ENCODE assay signal across 8 mouse cellular contexts in the genomic region with DNA sequence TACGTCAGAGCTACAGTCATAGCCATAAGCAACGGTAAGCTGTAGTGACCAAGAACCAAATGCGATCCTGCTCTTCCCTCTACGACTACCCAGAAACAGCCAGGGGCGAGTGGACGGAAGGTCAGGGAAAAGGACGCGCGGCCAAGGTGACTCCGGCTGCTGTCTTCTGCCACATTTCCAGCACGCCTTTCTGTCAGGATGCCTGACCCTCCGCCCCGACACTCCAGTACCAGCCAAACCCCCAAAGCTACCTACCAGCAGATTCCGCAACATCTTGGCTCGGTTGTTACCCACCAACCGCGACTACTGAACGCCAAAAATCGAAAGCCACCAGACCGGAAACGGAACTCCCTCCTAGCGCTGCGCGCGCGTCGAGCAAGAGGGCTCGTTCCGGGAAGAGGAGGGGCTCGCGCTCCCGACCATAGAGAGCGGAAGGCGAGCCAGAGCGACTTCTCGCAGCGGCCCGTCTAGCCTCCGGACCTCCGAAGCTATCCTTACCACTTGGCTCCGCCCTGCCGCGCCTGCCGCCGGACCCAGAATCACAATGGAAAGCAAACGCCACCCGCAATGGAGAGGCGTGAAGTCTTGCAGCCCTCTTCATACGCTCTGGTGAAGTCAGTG. TPM values are rescaled to one million over a fixed set of nuclear protein-coding genes. Genes with fewer than 3 reads are reported as not detected.
DNase-seq lines count a peak whose midpoint lies in the region; ATAC-seq lines count a peak whose summit lies in the region.

TSS of gene Cox7a2 (minus strand) at position 494 of the 621 bp plus-strand sequence.

- peak; percentile 96 to 98 for DNase-seq in adrenal gland, adult (ENCODE audit: inconsistent age in 2 of 2, low spot score in 1 of 2)
- peak; percentile 98 for DNase-seq in embryo, embryonic 10.5 days (ENCODE audit: low spot score)
- peak; percentile 96 for DNase-seq in gastrocnemius, postnatal 14 days
- peak; percentile 92 to 96 for DNase-seq in left cerebral cortex, postnatal 10 days (ENCODE audit: extremely low spot score in 1 of 2, low spot score in 2 of 2)
- DNase-seq in right cerebral cortex, postnatal 25 days: peak; percentile 94
- peak; percentile 92 to 93 for DNase-seq in urinary bladder, postnatal 4 days (ENCODE audit: low spot score in 2 of 2)

- peak; percentile 94 for ATAC-seq in inflammation-experienced regulatory T-cells, adult 6 months
- ATAC-seq in megakaryocyte-erythroid progenitor cell, adult 5-6 weeks (replicated peaks; ENCODE audit: low FRiP score, low TSS enrichment, poor library complexity, severe bottlenecking): peak; percentile 99

- intact Hi-C loops in gastrocnemius, postnatal 14 days (cut with DNase I; ENCODE audit: low total_unique reads): no loop called here
- intact Hi-C loops in left cerebral cortex, postnatal 10 days (cut with DNase I): no loop called here

RNA-seq across cellular contexts. Expression of gene Cox7a2, which starts in this region (rescaled TPM):
- total RNA-seq in gastrocnemius, postnatal 14 days (2021): 100 to 1,000 TPM; 494 to 598 TPM
- polyA plus RNA-seq in inflammation-experienced regulatory T-cells, adult 6 months (2017; shearing (Covaris generic)): 100 to 1,000 TPM; 249 to 393 (median 268) TPM
- 100 to 1,000 TPM; 387 to 397 TPM for total RNA-seq in left cerebral cortex, postnatal 10 days (2021)
- 589 and 667 TPM in 2 replicates for total RNA-seq in megakaryocyte-erythroid progenitor cell, adult 5-6 weeks (2014; fragmentation: Nextera tagmentation)
- total RNA-seq in megakaryocyte-erythroid progenitor cell, adult 5-6 weeks (2017): 116 and 156 TPM in 2 replicates

Comparison
In these comparisons a context has a peak if more than half of its experiments do, and no peak if none do; other contexts are left out.
1. Peak in every context shown above with its lines: DNase-seq and ATAC-seq.